Mouse (Mus musculus) CD4-positive, CD25-positive, alpha-beta regulatory T cell, adult 2 months (primary cell): ENCODE results near the gene Rundc3b.

Experiments used
- DNase-seq: peaks from one replicate; pipeline ENCODE4 v3.0.0-alpha.2; 2012; ENCODE audit warnings: low read depth, low spot score

Gene Rundc3b

GRCm38 (mm10) chr5:8622596-8623231 is at the start of gene Rundc3b:
Gene Rundc3b, minus strand, starts transcription at chr5:8622952.
- peak; percentile 96 for DNase-seq

GRCm38 (mm10) chr5:8669606-8670005 is 46.9 kb upstream of the Rundc3b start:
- peak; percentile 58 for DNase-seq

- no peak for DNase-seq
These were observed 45.2 kb upstream of the Rundc3b start for GRCm38 (mm10) chr5:8667758-8668474.

- DNase-seq = no peak
These were observed 41.9 kb upstream of the Rundc3b start for GRCm38 (mm10) chr5:8664678-8665077.

GRCm38 (mm10) chr5:8660738-8661151 is 38.0 kb upstream of the Rundc3b start:
- no peak for DNase-seq

GRCm38 (mm10) chr5:8659911-8660737 is 37.4 kb upstream of the Rundc3b start, which contains the start of gene Abcb1a:
Gene Abcb1a, plus strand, starts transcription at chr5:8660077.
- peak; percentile 68 for DNase-seq

GRCm38 (mm10) chr5:8652085-8652484 is 29.3 kb upstream of the Rundc3b start:
- DNase-seq = peak; percentile 19

- peak; percentile 29 for DNase-seq
These were observed 26.0 kb upstream of the Rundc3b start for GRCm38 (mm10) chr5:8648774-8649173.

GRCm38 (mm10) chr5:8648300-8648699 is 25.5 kb upstream of the Rundc3b start:
- DNase-seq = no peak

- no peak for DNase-seq
These were observed 11.8 kb upstream of the Rundc3b start for GRCm38 (mm10) chr5:8634489-8634975.

GRCm38 (mm10) chr5:8632901-8633300 is 10.1 kb upstream of the Rundc3b start:
- no peak for DNase-seq

GRCm38 (mm10) chr5:8622071-8622595 is 619 bp downstream of the Rundc3b start:
- peak; percentile 71 for DNase-seq

GRCm38 (mm10) chr5:8571118-8571517 is 51.6 kb downstream of the Rundc3b start:
- DNase-seq = no peak

- no peak for DNase-seq
These were observed 55.9 kb downstream of the Rundc3b start for GRCm38 (mm10) chr5:8566867-8567266.

GRCm38 (mm10) chr5:8544512-8544911 is 78.2 kb downstream of the Rundc3b start:
- DNase-seq = peak; percentile 6

GRCm38 (mm10) chr5:8542631-8543207 is 80.0 kb downstream of the Rundc3b start:
- no peak for DNase-seq

GRCm38 (mm10) chr5:8541120-8542117 is 81.3 kb downstream of the Rundc3b start:
- DNase-seq = no peak

- no peak for DNase-seq
These were observed 103.7 kb downstream of the Rundc3b start for GRCm38 (mm10) chr5:8519006-8519405.

GRCm38 (mm10) chr5:8491778-8492177 is 131.0 kb downstream of the Rundc3b start:
- DNase-seq = no peak

- DNase-seq = peak; percentile 67
These were observed 133.2 kb downstream of the Rundc3b start for GRCm38 (mm10) chr5:8489471-8490110.
